Mouse (Mus musculus) thymus, adult 2 months (tissue): Measurements from ENCODE around the gene Sgms1.

Experiments
- CTCF ChIP-seq: fragments of 200-500 bp; IDR thresholded peaks from 2 replicates; pipeline ENCODE4 v1.5.1; 2012; ENCODE audit warnings: mild to moderate bottlenecking, control low read depth, low read length, moderate library complexity, borderline replicate concordance; ENCODE audit not compliant: control insufficient read depth, poor library complexity, insufficient read depth; ENCODE audit errors: extremely low read depth
- POLR2A ChIP-seq: fragments of 200-500 bp; IDR thresholded peaks from 2 replicates; pipeline ENCODE4 v1.6.1; 2012; ENCODE audit warnings: mild to moderate bottlenecking, low read length, control low read depth, moderate library complexity; ENCODE audit not compliant: control insufficient read depth, poor library complexity, insufficient read depth; ENCODE audit errors: extremely low read depth

DNA sequence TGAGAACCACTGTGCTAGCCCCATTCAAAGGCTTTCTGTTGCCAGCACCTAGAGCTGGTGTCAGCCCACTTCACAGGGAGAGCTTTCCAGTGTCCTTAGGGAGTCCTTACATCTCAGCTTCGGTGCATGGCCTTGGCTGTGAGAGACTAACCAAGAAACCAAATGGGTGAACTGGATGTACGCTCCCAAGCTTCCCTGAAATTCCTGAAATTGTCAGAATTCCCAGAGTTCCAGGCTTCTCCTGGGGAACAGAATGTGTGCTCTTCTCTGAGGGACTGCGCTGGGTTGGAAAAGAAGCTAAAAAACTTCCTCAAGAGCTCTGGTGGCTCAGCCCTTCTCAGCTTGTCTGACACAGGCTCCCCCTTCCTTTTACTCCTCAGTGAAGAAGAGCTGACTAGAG lies 137.1 kb downstream of the Sgms1 start:
- TF ChIP-seq POLR2A: no peak
- TF ChIP-seq CTCF: no peak
